12 mouse cellular contexts compared by ENCODE assay signal in the genomic region with DNA sequence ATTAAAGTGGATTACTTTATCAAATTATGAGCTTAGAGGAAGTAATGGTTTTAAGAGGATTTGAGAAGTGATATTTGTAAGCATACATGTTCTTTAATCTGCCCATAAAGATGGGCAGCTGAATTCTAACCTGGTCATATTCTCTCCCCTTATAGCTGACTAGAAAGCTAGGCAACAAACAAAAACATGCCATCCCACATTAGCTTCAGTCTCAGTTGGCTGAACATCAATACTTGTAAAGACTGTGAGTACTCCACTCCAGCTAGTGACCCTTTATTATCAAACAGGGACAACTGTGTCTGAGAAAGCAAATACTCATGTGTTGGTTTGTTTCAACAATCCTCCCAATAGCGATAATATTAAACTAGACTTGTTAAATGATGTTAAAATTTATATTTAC.
"Had no signal": no experiment of that assay in that cellular context is flagged by ENCODE, and none has a peak within 500 bp of the region (broad histone marks: within the 10 kb centered on the region; RNA-seq: fewer than 3 reads in every experiment).

No protein-coding gene starts in this region.

- DNase-seq: left cerebral cortex, postnatal 4 days; liver; liver, embryonic 13.5 days; liver, postnatal 0 days; lung, adult 18-20 months; lung, adult 2 months; lung, embryonic 14.5 days; lung, postnatal 10 days; lung, postnatal 14 days; lung, postnatal 36 days; lung, postnatal 4 days; midbrain, embryonic 14.5 days had no signal
